Mouse (Mus musculus) urinary bladder, postnatal 4 days (tissue): Measurements from ENCODE around the gene Cdyl2.

Source experiments
- DNase-seq, 2 experiments: peaks; one replicate each; pipeline ENCODE4 v3.0.0; 2021 to 2022; ENCODE audit warnings: low spot score in 2 of 2

The Cdyl2 gene

GRCm38 (mm10) chr8:116622326-116622725 is 110.5 kb downstream of the Cdyl2 start:
- no peak for DNase-seq

GRCm38 (mm10) chr8:116621158-116621961 is 111.4 kb downstream of the Cdyl2 start:
- DNase-seq: no peak

GRCm38 (mm10) chr8:116619686-116620320 is 113.0 kb downstream of the Cdyl2 start:
- no peak for DNase-seq

- no peak for DNase-seq
Measured at GRCm38 (mm10) chr8:116619221-116619620, 113.6 kb downstream of the Cdyl2 start.

GRCm38 (mm10) chr8:116618797-116619196 is 114.0 kb downstream of the Cdyl2 start:
- no peak for DNase-seq

GRCm38 (mm10) chr8:116617891-116618290 is 114.9 kb downstream of the Cdyl2 start:
- no peak for DNase-seq

GRCm38 (mm10) chr8:116616369-116616768 is 116.4 kb downstream of the Cdyl2 start:
- no peak for DNase-seq

GRCm38 (mm10) chr8:116614901-116615300 is 117.9 kb downstream of the Cdyl2 start:
- DNase-seq: no peak

- no peak for DNase-seq
Measured at GRCm38 (mm10) chr8:116606171-116606570, 126.6 kb downstream of the Cdyl2 start.

- DNase-seq: no peak
Measured at GRCm38 (mm10) chr8:116602806-116603205, 130.0 kb downstream of the Cdyl2 start.

- no peak for DNase-seq
Measured at GRCm38 (mm10) chr8:116599728-116600127, 133.1 kb downstream of the Cdyl2 start.

- no peak for DNase-seq
Measured at GRCm38 (mm10) chr8:116591226-116591625, 141.6 kb downstream of the Cdyl2 start.

- DNase-seq: no peak
Measured at GRCm38 (mm10) chr8:116590546-116590945, 142.2 kb downstream of the Cdyl2 start.

GRCm38 (mm10) chr8:116590106-116590505 is 142.7 kb downstream of the Cdyl2 start:
- DNase-seq: no peak

GRCm38 (mm10) chr8:116587616-116588468 is 144.9 kb downstream of the Cdyl2 start:
- no peak for DNase-seq

GRCm38 (mm10) chr8:116581318-116582019 is 151.3 kb downstream of the Cdyl2 start:
- DNase-seq: no peak

GRCm38 (mm10) chr8:116576732-116577131 is 156.1 kb downstream of the Cdyl2 start:
- no peak for DNase-seq

- DNase-seq: no peak
Measured at GRCm38 (mm10) chr8:116573085-116573484, 159.7 kb downstream of the Cdyl2 start.

- no peak for DNase-seq
Measured at GRCm38 (mm10) chr8:116552778-116553177, 180.0 kb downstream of the Cdyl2 start.

GRCm38 (mm10) chr8:116552255-116552654 is 180.5 kb downstream of the Cdyl2 start:
- DNase-seq: no peak

- DNase-seq: no peak
Measured at GRCm38 (mm10) chr8:116543366-116543765, 189.4 kb downstream of the Cdyl2 start.

GRCm38 (mm10) chr8:116542842-116543241 is 189.9 kb downstream of the Cdyl2 start:
- no peak for DNase-seq
